Mouse (Mus musculus): ENCODE results near the gene Pex16. TPM values are rescaled to one million over a fixed set of nuclear protein-coding genes. Genes with fewer than 3 reads are reported as not detected.

The Pex16 gene
- polyA plus RNA-seq, 1 experiment from 2014 or later = 18.2 TPM

GRCm38 (mm10) chr2:92424462-92425308 is 50.2 kb downstream of the Pex16 start:
- Histone ChIP-seq H3K9me3 (ENCODE audit: control insufficient read depth, low read length) (no peaks in the 10 kb centered on the region), H3K4me3 (ENCODE audit: low read depth, low read length) (no peak overlapping the region), H3K4me1 (replicated peaks; ENCODE audit: control insufficient read depth, insufficient read depth, low read length) (peaks cover 16% of the 10 kb centered on the region), H3K9ac (ENCODE audit: low read length) (peak overlapping the region; percentile 20; the same call in 1 of the 2 replicates), H3K27ac (ENCODE audit: low read depth, low read length) (peak overlapping the region; percentile 89), H3K36me3 (ENCODE audit: control insufficient read depth, insufficient read depth, low read length) (peaks cover 5% of the 10 kb centered on the region; the same call in 1 of the 2 replicates), H3K27me3 (ENCODE audit: control insufficient read depth, insufficient read depth, low read length) (no peaks in the 10 kb centered on the region), H3K4me2 (ENCODE audit: low read depth, low read length, severe bottlenecking) (peak overlapping the region; percentile 15; the same call in 1 of the 2 replicates)
- WGBS = 56% methylated on average over 9 of the region's 9 CpGs
- no peak for DNase-seq (ENCODE audit: low spot score)
- ATAC-seq (replicated peaks; ENCODE audit: low FRiP score) = peak; percentile 73

- Histone ChIP-seq H3K4me1 (replicated peaks; ENCODE audit: control insufficient read depth, insufficient read depth, low read length) (peaks cover 16% of the 10 kb centered on the region), H3K27ac (ENCODE audit: low read depth, low read length) (peak overlapping the region; percentile 89), H3K4me2 (ENCODE audit: low read depth, low read length, severe bottlenecking) (0 out of 2 replicates have a peak overlapping the region, but pooled peaks have one; percentile 15), H3K9me3 (ENCODE audit: control insufficient read depth, low read length) (no peaks in the 10 kb centered on the region), H3K27me3 (ENCODE audit: control insufficient read depth, insufficient read depth, low read length) (no peaks in the 10 kb centered on the region), H3K9ac (ENCODE audit: low read length) (no peak overlapping the region), H3K4me3 (ENCODE audit: low read depth, low read length) (no peak overlapping the region), H3K36me3 (ENCODE audit: control insufficient read depth, insufficient read depth, low read length) (peaks cover 5% of the 10 kb centered on the region; the same call in 1 of the 2 replicates)
- no peak for DNase-seq (ENCODE audit: low spot score)
- no peak; the same call in 1 of the 2 replicates for ATAC-seq (replicated peaks; ENCODE audit: low FRiP score)
- WGBS = 82% methylated on average over 4 of the region's 4 CpGs
These were observed 50.9 kb downstream of the Pex16 start for GRCm38 (mm10) chr2:92425366-92425765.

- Histone ChIP-seq H3K36me3 (ENCODE audit: control insufficient read depth, insufficient read depth, low read length) (peaks cover 5% of the 10 kb centered on the region; the same call in 1 of the 2 replicates), H3K4me1 (replicated peaks; ENCODE audit: control insufficient read depth, insufficient read depth, low read length) (peaks cover 19% of the 10 kb centered on the region), H3K27ac (ENCODE audit: low read depth, low read length) (no peak overlapping the region), H3K9me3 (ENCODE audit: control insufficient read depth, low read length) (no peaks in the 10 kb centered on the region), H3K4me3 (ENCODE audit: low read depth, low read length) (no peak overlapping the region), H3K4me2 (ENCODE audit: low read depth, low read length, severe bottlenecking) (no peak overlapping the region), H3K9ac (ENCODE audit: low read length) (no peak overlapping the region), H3K27me3 (ENCODE audit: control insufficient read depth, insufficient read depth, low read length) (no peaks in the 10 kb centered on the region)
- WGBS = 86% methylated on average over 3 of the region's 3 CpGs
- ATAC-seq (replicated peaks; ENCODE audit: low FRiP score) (no peak), DNase-seq (ENCODE audit: low spot score) (no peak)
These were observed 52.0 kb downstream of the Pex16 start for GRCm38 (mm10) chr2:92426426-92426825.

- ATAC-seq (replicated peaks; ENCODE audit: low FRiP score) (no peak), DNase-seq (ENCODE audit: low spot score) (no peak)
- H3K4me2 ChIP-seq (ENCODE audit: low read depth, low read length, severe bottlenecking) = no peak overlapping the region
- H3K9me3 ChIP-seq (ENCODE audit: control insufficient read depth, low read length) = no peaks in the 10 kb centered on the region
- no peak overlapping the region for H3K27ac ChIP-seq (ENCODE audit: low read depth, low read length)
- no peak overlapping the region for H3K4me3 ChIP-seq (ENCODE audit: low read depth, low read length)
- 66% methylated on average over 6 of the region's 6 CpGs for WGBS
- H3K27me3 ChIP-seq (ENCODE audit: control insufficient read depth, insufficient read depth, low read length) = no peaks in the 10 kb centered on the region
- H3K4me1 ChIP-seq (replicated peaks; ENCODE audit: control insufficient read depth, insufficient read depth, low read length) = peaks cover 26% of the 10 kb centered on the region
- no peaks in the 10 kb centered on the region for H3K36me3 ChIP-seq (ENCODE audit: control insufficient read depth, insufficient read depth, low read length)
- no peak overlapping the region for H3K9ac ChIP-seq (ENCODE audit: low read length)
These were observed 53.4 kb downstream of the Pex16 start for GRCm38 (mm10) chr2:92427882-92428281.

- Histone ChIP-seq H3K27me3 (ENCODE audit: control insufficient read depth, insufficient read depth, low read length) (no peaks in the 10 kb centered on the region), H3K4me1 (replicated peaks; ENCODE audit: control insufficient read depth, insufficient read depth, low read length) (peaks cover 18% of the 10 kb centered on the region), H3K4me2 (ENCODE audit: low read depth, low read length, severe bottlenecking) (no peak overlapping the region), H3K27ac (ENCODE audit: low read depth, low read length) (no peak overlapping the region), H3K9me3 (ENCODE audit: control insufficient read depth, low read length) (no peaks in the 10 kb centered on the region), H3K4me3 (ENCODE audit: low read depth, low read length) (no peak overlapping the region), H3K9ac (ENCODE audit: low read length) (no peak overlapping the region), H3K36me3 (ENCODE audit: control insufficient read depth, insufficient read depth, low read length) (no peaks in the 10 kb centered on the region)
- 84% methylated on average over 2 of the region's 2 CpGs for WGBS
- no peak for ATAC-seq (replicated peaks; ENCODE audit: low FRiP score)
- DNase-seq (ENCODE audit: low spot score) = no peak
These were observed 55.6 kb downstream of the Pex16 start for GRCm38 (mm10) chr2:92430089-92430488.

Small RNA genes within 50 kb of the gene (microRNA-seq; reads per million reads assigned to microRNA genes)
- gene Mir7000 (ENCODE audit: insufficient number of aligned reads) = not detected

Other genes starting within 250 kb of the Pex16 start
- gene Large2, start 193 bp downstream of the Pex16 start, polyA plus RNA-seq (2014; fragmentation: Nextera tagmentation; extraction: Ambion mirVana) = 16.1 and 16.4 TPM in 2 replicates
- 2.3 and 3.6 TPM in 2 replicates for gene 1700029I15Rik, start 7.9 kb downstream of the Pex16 start, polyA plus RNA-seq (2014; fragmentation: Nextera tagmentation; extraction: Ambion mirVana)
- 35.9 and 41.4 TPM in 2 replicates for gene Mapk8ip1, start 26.6 kb downstream of the Pex16 start, polyA plus RNA-seq (2014; fragmentation: Nextera tagmentation; extraction: Ambion mirVana)
- gene Cry2, start 59.4 kb downstream of the Pex16 start, polyA plus RNA-seq (2014; fragmentation: Nextera tagmentation; extraction: Ambion mirVana) = 24.0 and 25.5 TPM in 2 replicates
- 11.6 and 12.8 TPM in 2 replicates for gene Slc35c1, start 85.9 kb downstream of the Pex16 start, polyA plus RNA-seq (2014; fragmentation: Nextera tagmentation; extraction: Ambion mirVana)
- gene Chst1, start 225.0 kb downstream of the Pex16 start, polyA plus RNA-seq (2014; fragmentation: Nextera tagmentation; extraction: Ambion mirVana) = 7.2 and 7.8 TPM in 2 replicates

Data from forebrain, embryonic 11.5 days (tissue).